8 mouse cellular contexts compared by ENCODE assay signal in the genomic region with DNA sequence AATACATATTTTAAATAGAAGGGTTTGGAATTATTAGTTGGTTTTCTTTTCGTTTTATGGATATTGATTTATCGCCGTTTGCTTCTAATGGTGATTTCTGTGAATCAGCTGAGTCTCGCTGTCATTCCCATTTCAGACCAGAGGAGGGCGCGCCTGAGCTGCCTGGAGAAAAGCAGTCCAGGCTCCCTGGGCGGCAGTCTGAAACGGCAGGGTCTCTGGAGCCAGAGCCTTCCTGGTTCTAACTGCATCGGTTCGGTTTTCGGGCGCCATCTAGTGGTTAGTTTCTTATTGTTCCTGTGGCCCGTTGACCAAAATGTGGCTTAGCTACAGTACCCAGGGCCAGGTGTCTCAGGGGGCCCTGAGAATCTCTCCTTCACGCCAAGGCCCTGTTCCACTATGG. TPM values are rescaled to one million over a fixed set of nuclear protein-coding genes. Genes with fewer than 3 reads are reported as not detected.
DNase-seq lines count a peak whose midpoint lies in the region; ATAC-seq and TF ChIP-seq lines count a peak whose summit lies in the region.

No protein-coding gene starts in this region.

- TF ChIP-seq POLR2A in ES-Bruce4 (IDR thresholded peaks at IDR 0.05; ENCODE audit: insufficient read depth, low read length) = no peak

- DNase-seq in heart, postnatal 0 days (ENCODE audit: low spot score) = peak; percentile 95
- DNase-seq in kidney, postnatal 36 days = peak; percentile 96
- peak; percentile 67 to 68 (median 68) for DNase-seq in liver, embryonic 14.5 days (ENCODE audit: low read depth in 3 of 3, low spot score in 3 of 3)
- DNase-seq in stomach, postnatal 0 days (ENCODE audit: low spot score) = peak; percentile 92

- peak; percentile 97 for TF ChIP-seq CTCF in ES-Bruce4 (IDR thresholded peaks at IDR 0.05; ENCODE audit: low read depth, low read length)
- peak; percentile 95 for TF ChIP-seq CTCF in heart, postnatal 0 days (IDR thresholded peaks at IDR 0.05; ENCODE audit: low read depth)
- TF ChIP-seq CTCF in liver, embryonic 14.5 days (IDR thresholded peaks at IDR 0.05; ENCODE audit: low read depth) = peak; percentile 95
- peak; percentile 98 for TF ChIP-seq CTCF in stomach, postnatal 0 days (IDR thresholded peaks at IDR 0.05; ENCODE audit: low read depth)

- no peak overlapping the region for H3K27ac ChIP-seq in ES-Bruce4 (ENCODE audit: insufficient read depth, low read length)
- no peak overlapping the region for H3K27ac ChIP-seq in forebrain, embryonic 13.5 days
- no peak overlapping the region for H3K27ac ChIP-seq in heart, postnatal 0 days (ENCODE audit: low read depth)
- no peak overlapping the region for H3K27ac ChIP-seq in liver, embryonic 14.5 days
- no peak overlapping the region for H3K27ac ChIP-seq in neural tube, embryonic 12.5 days
- H3K27ac ChIP-seq in stomach, postnatal 0 days (replicated peaks) = no peak overlapping the region

- H3K4me1 ChIP-seq in ES-Bruce4 (ENCODE audit: control insufficient read depth, insufficient read depth, low read length) = no peaks in the 10 kb centered on the region
- H3K4me1 ChIP-seq in forebrain, embryonic 13.5 days = no peaks in the 10 kb centered on the region
- no peaks in the 10 kb centered on the region for H3K4me1 ChIP-seq in heart, postnatal 0 days (ENCODE audit: control insufficient read depth, insufficient read depth)
- H3K4me1 ChIP-seq in liver, embryonic 14.5 days (replicated peaks; ENCODE audit: control insufficient read depth in 2 of 2, insufficient read depth in 2 of 2, low read length in 1 of 2) = no peaks in the 10 kb centered on the region
- H3K4me1 ChIP-seq in neural tube, embryonic 12.5 days = no peaks in the 10 kb centered on the region
- H3K4me1 ChIP-seq in stomach, postnatal 0 days (replicated peaks; ENCODE audit: control insufficient read depth, insufficient read depth) = no peaks in the 10 kb centered on the region

- ATAC-seq in cerebellum, adult (ENCODE audit: insufficient number of reproducible peaks, low FRiP score, low TSS enrichment) = peak; percentile 88
- peak; percentile 92 for ATAC-seq in forebrain, embryonic 13.5 days
- ATAC-seq in heart, postnatal 0 days (ENCODE audit: insufficient read depth, low read depth) = peak; percentile 85
- peak; percentile 65 for ATAC-seq in liver, embryonic 14.5 days (ENCODE audit: insufficient read depth)
- ATAC-seq in neural tube, embryonic 12.5 days (ENCODE audit: low FRiP score, low read depth) = peak; percentile 74
- ATAC-seq in stomach, postnatal 0 days (ENCODE audit: low FRiP score, low TSS enrichment) = peak; percentile 85

- TF ChIP-seq EP300 in ES-Bruce4 (IDR thresholded peaks at IDR 0.05; ENCODE audit: insufficient read depth, low read depth, low read length) = 0 out of 2 replicates have a peak, but pooled peaks have one; percentile 8
- no peak for TF ChIP-seq EP300 in heart, postnatal 0 days (IDR thresholded peaks at IDR 0.05; ENCODE audit: low read depth)
- no peak for TF ChIP-seq EP300 in liver, embryonic 14.5 days (IDR thresholded peaks at IDR 0.05; ENCODE audit: low read depth)
- TF ChIP-seq EP300 in stomach, postnatal 0 days (optimal IDR thresholded peaks at IDR 0.05) = no peak

- H3K4me2 ChIP-seq in forebrain, embryonic 13.5 days = no peak overlapping the region
- no peak overlapping the region for H3K4me2 ChIP-seq in heart, postnatal 0 days (ENCODE audit: low read depth, low read length)
- H3K4me2 ChIP-seq in liver, embryonic 14.5 days (ENCODE audit: low read depth) = no peak overlapping the region
- H3K4me2 ChIP-seq in neural tube, embryonic 12.5 days (replicated peaks) = no peak overlapping the region
- H3K4me2 ChIP-seq in stomach, postnatal 0 days (replicated peaks; ENCODE audit: low read depth) = no peak overlapping the region

- no peaks in the 10 kb centered on the region for H3K36me3 ChIP-seq in ES-Bruce4 (ENCODE audit: control insufficient read depth, insufficient read depth, low read length, poor library complexity, severe bottlenecking)
- 0 out of 2 replicates have a peak, but pooled peaks cover 4% of the 10 kb centered on the region for H3K36me3 ChIP-seq in forebrain, embryonic 13.5 days (ENCODE audit: poor library complexity, severe bottlenecking)
- peaks cover 9% of the 10 kb centered on the region for H3K36me3 ChIP-seq in heart, postnatal 0 days (replicated peaks; ENCODE audit: control insufficient read depth, insufficient read depth, low read length)
- no peaks in the 10 kb centered on the region for H3K36me3 ChIP-seq in liver, embryonic 14.5 days (replicated peaks; ENCODE audit: control insufficient read depth, insufficient read depth, low read depth)
- no peaks in the 10 kb centered on the region for H3K36me3 ChIP-seq in neural tube, embryonic 12.5 days
- H3K36me3 ChIP-seq in stomach, postnatal 0 days (ENCODE audit: control insufficient read depth, insufficient read depth, low read length) = no peaks in the 10 kb centered on the region

- 4% methylated on average over 14 of the region's 14 CpGs for WGBS in forebrain, embryonic 13.5 days
- 4% methylated on average over 14 of the region's 14 CpGs for WGBS in heart, postnatal 0 days
- WGBS in liver, embryonic 14.5 days (ENCODE audit: insufficient replicate concordance) = 6% methylated on average over 14 of the region's 14 CpGs
- WGBS in neural tube, embryonic 12.5 days = 7% methylated on average over 14 of the region's 14 CpGs
- WGBS in stomach, postnatal 0 days = 6% methylated on average over 14 of the region's 14 CpGs

- no peak overlapping the region for H3K4me3 ChIP-seq in ES-Bruce4 (ENCODE audit: low read depth, low read length)
- no peak overlapping the region for H3K4me3 ChIP-seq in forebrain, embryonic 13.5 days
- H3K4me3 ChIP-seq in heart, postnatal 0 days (ENCODE audit: low read depth, low read length) = no peak overlapping the region
- no peak overlapping the region for H3K4me3 ChIP-seq in liver, embryonic 14.5 days (ENCODE audit: insufficient read depth in 1 of 2, low read depth in 2 of 2, low read length in 2 of 2)
- no peak overlapping the region for H3K4me3 ChIP-seq in neural tube, embryonic 12.5 days
- no peak overlapping the region for H3K4me3 ChIP-seq in stomach, postnatal 0 days (ENCODE audit: low read depth, low read length)

- no peak overlapping the region for H3K9ac ChIP-seq in ES-Bruce4 (ENCODE audit: low read depth, poor library complexity, severe bottlenecking)
- H3K9ac ChIP-seq in forebrain, embryonic 13.5 days = no peak overlapping the region
- H3K9ac ChIP-seq in heart, postnatal 0 days (replicated peaks; ENCODE audit: low read depth, low read length) = no peak overlapping the region
- no peak overlapping the region for H3K9ac ChIP-seq in liver, embryonic 14.5 days (replicated peaks)
- H3K9ac ChIP-seq in neural tube, embryonic 12.5 days = no peak overlapping the region
- no peak overlapping the region for H3K9ac ChIP-seq in stomach, postnatal 0 days (ENCODE audit: low read length)

- H3K27me3 ChIP-seq in ES-Bruce4 (ENCODE audit: control insufficient read depth, insufficient read depth, low read length, poor library complexity, severe bottlenecking) = no peaks in the 10 kb centered on the region
- H3K27me3 ChIP-seq in forebrain, embryonic 13.5 days = no peaks in the 10 kb centered on the region
- H3K27me3 ChIP-seq in heart, postnatal 0 days (ENCODE audit: control insufficient read depth, insufficient read depth, low read length) = no peaks in the 10 kb centered on the region
- H3K27me3 ChIP-seq in liver, embryonic 14.5 days (ENCODE audit: control insufficient read depth, insufficient read depth, low read length) = no peaks in the 10 kb centered on the region
- H3K27me3 ChIP-seq in neural tube, embryonic 12.5 days (replicated peaks) = no peaks in the 10 kb centered on the region; the same call in 1 of the 2 replicates
- no peaks in the 10 kb centered on the region for H3K27me3 ChIP-seq in stomach, postnatal 0 days (ENCODE audit: control insufficient read depth, insufficient read depth, low read length)

- no peaks in the 10 kb centered on the region for H3K9me3 ChIP-seq in ES-Bruce4 (replicated peaks; ENCODE audit: control insufficient read depth, insufficient read depth, low read length, poor library complexity, severe bottlenecking)
- no peaks in the 10 kb centered on the region for H3K9me3 ChIP-seq in forebrain, embryonic 13.5 days (replicated peaks)
- 0 out of 2 replicates have a peak, but pooled peaks cover 4% of the 10 kb centered on the region for H3K9me3 ChIP-seq in heart, postnatal 0 days (replicated peaks; ENCODE audit: control insufficient read depth, low read length)
- no peaks in the 10 kb centered on the region for H3K9me3 ChIP-seq in liver, embryonic 14.5 days (ENCODE audit: control insufficient read depth, low read length)
- H3K9me3 ChIP-seq in neural tube, embryonic 12.5 days = no peaks in the 10 kb centered on the region
- no peaks in the 10 kb centered on the region for H3K9me3 ChIP-seq in stomach, postnatal 0 days (ENCODE audit: control insufficient read depth, low read length)

RNA-seq across cellular contexts. Expression of a gene that starts 7.8 kb away (rescaled TPM):
- 8.2 and 8.7 TPM in 2 replicates for polyA plus RNA-seq in ES-Bruce4 (2011; ENCODE audit: insufficient read depth, insufficient read length, low read depth, missing spikeins)
- 12.7 and 13.5 TPM in 2 replicates for polyA plus RNA-seq in forebrain, embryonic 13.5 days (2015; fragmentation: Nextera tagmentation; extraction: Ambion mirVana)
- total RNA-seq in heart, postnatal 0 days (2014; rRNA removed; ENCODE audit: low replicate concordance) = 1.6 and 2.9 TPM in 2 replicates
- polyA plus RNA-seq in heart, postnatal 0 days (2015; fragmentation: Nextera tagmentation; extraction: Ambion mirVana) = 3.7 and 4.4 TPM in 2 replicates
- 1.7 and 1.9 TPM in 2 replicates for polyA plus RNA-seq in liver, embryonic 14.5 days (2012; rRNA removed)
- polyA plus RNA-seq in liver, embryonic 14.5 days (2014; fragmentation: Nextera tagmentation; extraction: Ambion mirVana) = 2.1 and 3.3 TPM in 2 replicates
- 12.9 and 13.6 TPM in 2 replicates for polyA plus RNA-seq in neural tube, embryonic 12.5 days (2016; fragmentation: Nextera tagmentation; extraction: Ambion mirVana)
- 3.4 and 5.8 TPM in 2 replicates for polyA plus RNA-seq in stomach, postnatal 0 days (2015; fragmentation: Nextera tagmentation; extraction: Ambion mirVana)
